Mouse (Mus musculus) olfactory bulb, adult 2 months (tissue): ENCODE measurements around the gene Esx1.

Source experiments
- CTCF ChIP-seq: fragments of 200-500 bp; IDR thresholded peaks from 2 replicates; pipeline ENCODE4 v1.5.1; 2012; ENCODE audit warnings: low read depth, mild to moderate bottlenecking, low read length, moderate library complexity; ENCODE audit not compliant: insufficient read depth
- POLR2A ChIP-seq: fragments of 200-500 bp; IDR thresholded peaks from 2 replicates; pipeline ENCODE4 v1.6.1; 2012; ENCODE audit warnings: mild to moderate bottlenecking, low read depth, low read length, moderate library complexity; ENCODE audit not compliant: insufficient read depth

DNA sequence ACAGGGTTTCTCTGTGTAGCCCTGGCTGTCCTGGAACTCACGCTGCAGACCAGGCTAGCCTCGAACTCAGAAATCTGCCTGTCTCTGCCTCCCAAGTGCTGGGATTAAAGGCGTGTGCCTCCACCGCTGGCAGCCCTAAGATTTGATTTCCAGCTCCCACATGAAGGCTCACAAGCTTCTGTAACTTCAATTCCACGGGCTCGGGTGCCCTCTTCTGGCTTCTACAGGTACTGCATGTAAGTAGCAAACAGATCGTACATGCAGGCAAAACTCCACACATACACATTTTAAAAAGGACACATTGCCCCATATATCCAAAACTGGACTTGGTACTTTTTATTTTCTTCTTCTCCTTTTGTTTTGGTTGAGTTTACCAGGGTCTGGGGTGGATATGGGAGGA, 48.1 kb upstream of the Esx1 start:
- TF ChIP-seq POLR2A (no peak), CTCF (no peak)
